Mouse (Mus musculus): ENCODE measurements around the gene Ube2d3.
"Not testable (repeated sequence)": the region's sequence is repeated elsewhere in the genome, so short reads cannot be mapped to it uniquely, and the experiment has no call there.

The Ube2d3 gene

GRCm38 (mm10) chr3:135497956-135498355, 60.0 kb downstream of the Ube2d3 start:
- DNase-seq, result not testable (repeated sequence)

GRCm38 (mm10) chr3:135498891-135499290, 60.9 kb downstream of the Ube2d3 start:
- no peak for DNase-seq

- no peak for DNase-seq
Measured at GRCm38 (mm10) chr3:135503160-135503559, 65.2 kb downstream of the Ube2d3 start.

- peak; percentile 68 for DNase-seq
Measured at GRCm38 (mm10) chr3:135505369-135505909, 67.5 kb downstream of the Ube2d3 start.

GRCm38 (mm10) chr3:135505916-135506482, 68.0 kb downstream of the Ube2d3 start:
- DNase-seq, result peak; percentile 27

- no peak for DNase-seq
Measured at GRCm38 (mm10) chr3:135507506-135507905, 69.6 kb downstream of the Ube2d3 start.

- DNase-seq, result no peak
Measured at GRCm38 (mm10) chr3:135508191-135508590, 70.2 kb downstream of the Ube2d3 start.

- DNase-seq, result peak; percentile 67
Measured at GRCm38 (mm10) chr3:135510372-135510771, 72.4 kb downstream of the Ube2d3 start.

- DNase-seq, result no peak
Measured at GRCm38 (mm10) chr3:135511683-135512082, 73.7 kb downstream of the Ube2d3 start.

- DNase-seq, result no peak
Measured at GRCm38 (mm10) chr3:135513270-135513669, 75.3 kb downstream of the Ube2d3 start.

GRCm38 (mm10) chr3:135513800-135514425, 76.0 kb downstream of the Ube2d3 start:
- DNase-seq, result no peak

- DNase-seq, result no peak
Measured at GRCm38 (mm10) chr3:135515246-135515645, 77.3 kb downstream of the Ube2d3 start.

GRCm38 (mm10) chr3:135516891-135517290, 78.9 kb downstream of the Ube2d3 start:
- DNase-seq, result no peak
